Mouse (Mus musculus) CD4-positive naive resting alpha-beta T cell, adult 76 days (primary cell): ENCODE results near the gene Plk5. TPM values are rescaled to one million over a fixed set of nuclear protein-coding genes. Genes with fewer than 3 reads are reported as not detected.

Experiments used
- total RNA-seq: library from RNA; stranded (reverse); gene quantifications from one replicate; pipeline ENCODE4 v1.2.4, GENCODE M21; 2023

Plk5 gene
- not detected for total RNA-seq

GRCm38 (mm10) chr10:80356001-80356682 is at the start of gene Plk5:
Plk5 (plus strand) TSS chr10:80356459.

GRCm38 (mm10) chr10:80320340-80320760 is 35.9 kb upstream of the Plk5 start, which contains the start of gene 2310011J03Rik:
2310011J03Rik (minus strand) TSS chr10:80320537.

GRCm38 (mm10) chr10:80329273-80330081 is 26.8 kb upstream of the Plk5 start, which contains the start of the genes Pcsk4 and Reep6:
Pcsk4 (minus strand) TSS chr10:80329498.
Reep6 (plus strand) TSS chr10:80329953.

GRCm38 (mm10) chr10:80348244-80348781 is 7.9 kb upstream of the Plk5 start, which contains the start of gene Adamtsl5:
Adamtsl5 (minus strand) TSS chr10:80348412.

GRCm38 (mm10) chr10:80387522-80387959 is 31.3 kb downstream of the Plk5 start, which contains the start of gene Mex3d:
Mex3d (minus strand) TSS chr10:80387659.

GRCm38 (mm10) chr10:80399191-80399972 is 43.1 kb downstream of the Plk5 start, which contains the start of gene Mbd3:
Mbd3 (minus strand) TSS chr10:80399550.

GRCm38 (mm10) chr10:80406684-80407501 is 50.6 kb downstream of the Plk5 start, which contains the start of gene Uqcr11:
Uqcr11 (minus strand) TSS chr10:80406830.

Other genes starting within 250 kb of the Plk5 start
- 140 TPM for gene Stk11, start 240.7 kb upstream of the Plk5 start, total RNA-seq
- 152 TPM for gene Atp5d, start 217.8 kb upstream of the Plk5 start, total RNA-seq
- gene Cbarp, start 215.6 kb upstream of the Plk5 start, total RNA-seq = 51.8 TPM
- gene Midn, start 208.2 kb upstream of the Plk5 start, total RNA-seq = 88.1 TPM
- 229 TPM for gene Cirbp, start 190.5 kb upstream of the Plk5 start, total RNA-seq
- gene 1600002K03Rik, start 183.5 kb upstream of the Plk5 start, total RNA-seq = 14.7 TPM
- 0.44 TPM for gene Efna2, start 177.0 kb upstream of the Plk5 start, total RNA-seq
- 70.1 TPM for gene Mum1, start 130.0 kb upstream of the Plk5 start, total RNA-seq
- gene Ndufs7, start 107.3 kb upstream of the Plk5 start, total RNA-seq = 83.2 TPM
- not detected for gene Gamt, start 95.4 kb upstream of the Plk5 start, total RNA-seq
- gene Dazap1, start 95.0 kb upstream of the Plk5 start, total RNA-seq = 199 TPM
- gene Rps15, start 64.0 kb upstream of the Plk5 start, total RNA-seq = 4,176 TPM
- 0.06 TPM for gene Apc2, start 60.5 kb upstream of the Plk5 start, total RNA-seq
- 21.3 TPM for gene 2310011J03Rik, start 35.9 kb upstream of the Plk5 start, total RNA-seq
- gene Pcsk4, start 27.0 kb upstream of the Plk5 start, total RNA-seq = 2.0 TPM
- not detected for gene Reep6, start 26.5 kb upstream of the Plk5 start, total RNA-seq
- gene Adamtsl5, start 8.0 kb upstream of the Plk5 start, total RNA-seq = not detected
- 9.0 TPM for gene Mex3d, start 31.2 kb downstream of the Plk5 start, total RNA-seq
- gene Mbd3, start 43.1 kb downstream of the Plk5 start, total RNA-seq = 81.1 TPM
- gene Uqcr11, start 50.4 kb downstream of the Plk5 start, total RNA-seq = 47.1 TPM
- 82.4 TPM for gene Tcf3, start 77.2 kb downstream of the Plk5 start, total RNA-seq
- gene Onecut3, start 138.4 kb downstream of the Plk5 start, total RNA-seq = not detected
- gene Atp8b3, start 182.7 kb downstream of the Plk5 start, total RNA-seq = not detected
- gene Rexo1, start 205.1 kb downstream of the Plk5 start, total RNA-seq = 141 TPM
- gene Klf16, start 220.9 kb downstream of the Plk5 start, total RNA-seq = 28.5 TPM
- 37.5 TPM for gene Abhd17a, start 233.9 kb downstream of the Plk5 start, total RNA-seq
- gene Scamp4, start 246.4 kb downstream of the Plk5 start, total RNA-seq = 44.2 TPM
- gene Adat3, start 246.4 kb downstream of the Plk5 start, total RNA-seq = 3.3 TPM
- gene Gm49322, start 249.6 kb downstream of the Plk5 start, total RNA-seq = 7.4 TPM